Mouse (Mus musculus) forebrain, embryonic 14.5 days (tissue): ENCODE results near the gene Mospd2. TPM values are rescaled to one million over a fixed set of nuclear protein-coding genes. Genes with fewer than 3 reads are reported as not detected.

Experiments
- ATAC-seq: fragments of 200-750 bp; cut with Nextera tagmentation; 2 replicates; pipeline ENCODE4 v1.8.0; 2017; ENCODE audit warnings: mild to moderate bottlenecking, moderate library complexity
- DNase-seq: peaks from one replicate; pipeline ENCODE4 v3.0.0-alpha.2; 2015; ENCODE audit warnings: low spot score
- H3K27ac ChIP-seq: fragments of 300-500 bp; sonication (generic); 2 replicates; pipeline ENCODE4 v1.5.1; 2014; ENCODE audit warnings: low read depth, mild to moderate bottlenecking, control low read depth, low read length, moderate library complexity
- H3K27me3 ChIP-seq: fragments of 300-500 bp; sonication (generic); replicated peaks from 2 replicates; pipeline ENCODE4 v1.6.1; 2014; ENCODE audit warnings: low read length, control low read depth, mixed read lengths; ENCODE audit not compliant: control insufficient read depth, insufficient read depth
- H3K36me3 ChIP-seq: fragments of 300-500 bp; sonication (generic); 2 replicates; pipeline ENCODE4 v1.6.1; 2014; ENCODE audit warnings: low read length, control low read depth; ENCODE audit not compliant: control insufficient read depth, insufficient read depth
- H3K4me1 ChIP-seq: fragments of 300-500 bp; sonication (generic); 2 replicates; pipeline ENCODE4 v1.6.1; 2014; ENCODE audit warnings: antibody characterized with exemption, low read length, control low read depth; ENCODE audit not compliant: control insufficient read depth, insufficient read depth
- H3K4me2 ChIP-seq: fragments of 300-500 bp; sonication (generic); 2 replicates; pipeline ENCODE4 v1.6.1; 2014; ENCODE audit warnings: mild to moderate bottlenecking, control low read depth, low read length
- H3K4me3 ChIP-seq: fragments of 300-500 bp; sonication (generic); 2 replicates; pipeline ENCODE4 v1.5.1; 2014; ENCODE audit warnings: low read depth, low read length, control low read depth
- H3K9ac ChIP-seq: fragments of 300-500 bp; sonication (generic); 2 replicates; pipeline ENCODE4 v1.6.1; 2014; ENCODE audit warnings: mild to moderate bottlenecking, low read length, control low read depth, moderate library complexity
- H3K9me3 ChIP-seq: fragments of 300-500 bp; sonication (generic); replicated peaks from 2 replicates; pipeline ENCODE4 v1.6.1; 2016; ENCODE audit warnings: low read length, control low read depth, mixed read lengths; ENCODE audit not compliant: control insufficient read depth
- WGBS: fragments of 180-500 bp; shearing (Covaris S2); extraction: QIAGEN DNeasy Blood & Tissue Kit; methylation state at CpG from one replicate; pipeline ENCODE4 v1.1.7; 2014; 5-methylcytosine and 5-hydroxymethylcytosine counted together
- polyA plus RNA-seq: library from polyadenylated mRNA; unstranded; fragments of >200 nt; fragmentation: Nextera tagmentation; extraction: Ambion mirVana; gene quantifications from 2 replicates; pipeline ENCODE4 v1.2.1, GENCODE M21; 2014

Mospd2 gene
- 16.6 and 19.7 TPM in 2 replicates for polyA plus RNA-seq

DNA sequence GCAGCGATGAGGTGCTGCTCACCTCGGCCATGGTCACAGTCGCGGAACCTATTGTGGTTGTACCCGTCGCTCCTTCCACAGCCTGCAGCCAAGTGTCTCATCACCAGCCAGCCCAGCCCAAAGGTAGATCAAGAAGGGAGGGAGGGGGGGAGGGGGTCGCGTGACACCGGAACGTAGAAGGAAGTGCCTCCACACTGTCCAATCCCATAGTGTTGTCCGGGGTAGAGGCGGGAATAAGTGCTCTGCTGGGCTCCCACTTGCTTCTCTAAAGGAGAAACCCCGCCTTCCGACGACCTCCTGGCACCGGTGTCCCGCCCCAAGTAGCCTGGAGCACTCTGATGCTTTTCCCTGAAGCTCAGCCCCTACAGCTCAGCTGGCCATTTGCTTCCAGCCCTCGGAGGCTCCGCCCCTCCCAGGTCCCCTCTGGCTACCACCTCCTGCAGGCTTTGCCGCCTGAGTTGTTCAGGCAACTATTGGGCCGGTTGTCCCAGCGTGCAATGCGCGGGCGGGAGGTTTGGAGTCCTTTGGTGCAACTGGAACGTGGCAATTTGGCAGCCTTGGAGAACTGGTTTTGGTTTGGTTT is at the start of gene Mospd2, which contains the start of gene Fancb:
Mospd2 (minus strand) TSS at position 183 of the 583 bp plus-strand sequence.
Fancb (plus strand) TSS at position 400 of the 583 bp plus-strand sequence.
- 28% methylated on average over 26 of the region's 26 CpGs for WGBS
- Histone ChIP-seq H3K36me3 (no peaks in the 10 kb centered on the region), H3K27ac (peak within 1 kb of the TSS; percentile 2; the same call in 1 of the 2 replicates), H3K9me3 (no peaks in the 10 kb centered on the region), H3K9ac (peak within 1 kb of the TSS; percentile 53), H3K4me1 (no peaks in the 10 kb centered on the region), H3K27me3 (no peaks in the 10 kb centered on the region), H3K4me3 (peak within 1 kb of the TSS; percentile 43), H3K4me2 (peak within 1 kb of the TSS; percentile 50)
- DNase-seq (peak; percentile 89), ATAC-seq (peak; percentile 99)

DNA sequence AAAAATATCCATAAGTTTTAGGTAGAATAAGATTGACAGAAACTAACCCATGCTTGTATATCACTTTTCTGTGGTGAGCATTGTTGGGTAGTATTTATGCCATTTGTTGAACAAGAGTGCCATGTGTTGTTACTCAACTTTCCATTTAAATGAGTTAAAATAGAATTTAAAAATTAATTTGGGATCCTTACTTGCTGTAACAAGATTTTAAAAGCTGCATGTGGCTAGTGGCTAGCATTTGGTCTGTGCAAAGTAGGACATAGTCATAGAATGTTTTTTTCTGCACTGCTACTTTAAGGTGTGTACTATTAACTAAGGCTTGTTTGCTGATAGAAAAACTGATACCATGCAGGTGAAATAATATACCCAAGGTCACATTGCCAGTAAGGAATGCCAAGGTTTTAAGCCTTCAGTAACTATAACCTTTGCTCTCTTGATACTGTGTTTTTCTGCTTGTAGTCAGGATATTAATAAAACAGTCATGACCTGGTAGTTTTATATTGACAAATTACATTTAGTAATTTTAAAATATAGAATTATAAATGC is 24.7 kb upstream of the Mospd2 start, which contains the start of gene Gm17604:
Gm17604 (minus strand) TSS at position 51 of the 546 bp plus-strand sequence.
- H3K4me3 ChIP-seq, result no peak within 1 kb of the TSS
- H3K27me3 ChIP-seq, result no peaks in the 10 kb centered on the region
- DNase-seq, result no peak
- no peaks in the 10 kb centered on the region for H3K36me3 ChIP-seq
- H3K4me1 ChIP-seq, result no peaks in the 10 kb centered on the region
- no peak within 1 kb of the TSS for H3K9ac ChIP-seq
- ATAC-seq, result no peak
- H3K27ac ChIP-seq, result no peak within 1 kb of the TSS
- no peak within 1 kb of the TSS for H3K4me2 ChIP-seq
- H3K9me3 ChIP-seq, result no peaks in the 10 kb centered on the region

GRCm38 (mm10) chrX:165003141-165003540 is 23.0 kb upstream of the Mospd2 start:
- H3K27ac ChIP-seq, result no peak overlapping the region
- H3K4me3 ChIP-seq, result no peak overlapping the region
- ATAC-seq (no peak), DNase-seq (no peak)
- H3K4me1 ChIP-seq, result no peaks in the 10 kb centered on the region
- no peaks in the 10 kb centered on the region for H3K9me3 ChIP-seq
- no peaks in the 10 kb centered on the region for H3K27me3 ChIP-seq
- H3K9ac ChIP-seq, result no peak overlapping the region
- no peak overlapping the region for H3K4me2 ChIP-seq
- WGBS, result 30% methylated on average over 4 of the region's 4 CpGs
- no peaks in the 10 kb centered on the region for H3K36me3 ChIP-seq

GRCm38 (mm10) chrX:164978866-164979265 is 1.3 kb downstream of the Mospd2 start:
- Histone ChIP-seq H3K9ac (no peak overlapping the region), H3K4me2 (peak overlapping the region; percentile 50), H3K4me3 (no peak overlapping the region), H3K27me3 (no peaks in the 10 kb centered on the region), H3K27ac (no peak overlapping the region), H3K36me3 (no peaks in the 10 kb centered on the region), H3K4me1 (no peaks in the 10 kb centered on the region), H3K9me3 (no peaks in the 10 kb centered on the region)
- ATAC-seq, result no peak
- DNase-seq, result no peak
- WGBS, result 95% methylated on average over 2 of the region's 2 CpGs

DNA sequence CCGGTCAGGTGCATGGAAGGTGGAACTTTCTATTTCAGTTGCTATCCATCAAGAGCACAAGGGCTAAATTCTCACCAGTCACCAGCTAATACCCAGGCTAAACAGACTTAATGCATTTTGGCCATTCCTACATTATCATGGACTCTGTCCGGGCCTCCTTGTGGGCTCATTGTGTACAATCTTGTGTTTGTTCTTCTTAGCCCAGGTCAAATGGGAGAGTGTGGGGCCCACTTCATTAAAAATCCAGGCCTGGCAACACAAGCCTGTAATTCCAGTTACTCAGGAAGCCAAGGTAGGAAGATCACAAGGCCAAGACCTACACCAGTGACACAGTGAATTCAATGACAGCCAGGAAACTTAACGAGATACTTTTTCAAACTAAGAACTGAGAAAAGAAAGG is 9.0 kb downstream of the Mospd2 start:
- no peaks in the 10 kb centered on the region for H3K4me1 ChIP-seq
- no peak overlapping the region for H3K4me3 ChIP-seq
- 70% methylated on average over 3 of the region's 3 CpGs for WGBS
- no peaks in the 10 kb centered on the region for H3K27me3 ChIP-seq
- ATAC-seq (no peak), DNase-seq (no peak)
- no peak overlapping the region for H3K4me2 ChIP-seq
- H3K9ac ChIP-seq, result no peak overlapping the region
- H3K9me3 ChIP-seq, result no peaks in the 10 kb centered on the region
- no peak overlapping the region for H3K27ac ChIP-seq
- no peaks in the 10 kb centered on the region for H3K36me3 ChIP-seq

- ATAC-seq (no peak), DNase-seq (no peak)
- H3K9me3 ChIP-seq, result no peaks in the 10 kb centered on the region
- no peak overlapping the region for H3K27ac ChIP-seq
- 86% methylated on average over 3 of the region's 3 CpGs for WGBS
- H3K9ac ChIP-seq, result no peak overlapping the region
- H3K27me3 ChIP-seq, result no peaks in the 10 kb centered on the region
- H3K36me3 ChIP-seq, result no peaks in the 10 kb centered on the region
- H3K4me2 ChIP-seq, result no peak overlapping the region
- no peak overlapping the region for H3K4me3 ChIP-seq
- H3K4me1 ChIP-seq, result no peaks in the 10 kb centered on the region
These were observed 14.3 kb downstream of the Mospd2 start for GRCm38 (mm10) chrX:164965750-164966448.

DNA sequence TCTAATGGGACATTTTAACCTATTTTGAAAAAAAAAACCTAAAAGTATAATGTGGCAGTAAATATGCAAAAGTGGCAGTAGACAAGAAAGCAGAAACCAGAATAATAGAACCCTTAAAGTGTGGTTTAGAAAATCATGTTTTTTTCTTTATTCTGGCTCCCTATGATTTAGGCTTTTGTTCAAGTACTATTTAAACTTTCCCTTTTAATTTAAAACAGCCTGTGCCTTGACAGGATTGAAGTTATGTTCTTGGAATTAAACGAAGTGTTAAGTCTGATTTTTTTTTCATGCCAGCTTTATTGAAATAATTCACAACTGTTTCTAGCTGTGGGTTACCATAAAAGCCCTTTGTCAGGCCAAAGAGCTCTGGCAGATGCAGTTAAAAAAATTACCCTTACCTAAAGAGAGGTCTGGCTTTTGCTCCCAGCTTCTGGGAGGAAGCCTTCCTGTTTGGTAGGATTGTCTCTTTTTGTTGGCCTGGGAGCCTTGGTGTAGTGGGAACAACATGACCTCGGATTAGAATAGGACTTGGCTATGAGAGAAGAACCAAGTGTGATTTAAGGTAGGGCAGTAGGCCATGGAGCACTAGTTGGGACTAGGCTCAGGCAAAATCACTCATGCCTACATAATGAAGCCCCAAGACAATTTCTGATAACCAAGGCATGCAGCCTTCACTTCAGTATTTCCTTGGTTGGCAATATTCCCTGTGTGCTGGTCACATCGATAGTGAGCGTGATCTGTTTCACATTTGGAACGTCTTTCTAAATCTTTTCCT is 27.4 kb downstream of the Mospd2 start:
- ATAC-seq (no peak), DNase-seq (no peak)
- Histone ChIP-seq H3K4me2 (no peak overlapping the region), H3K27me3 (no peaks in the 10 kb centered on the region), H3K27ac (no peak overlapping the region), H3K36me3 (no peaks in the 10 kb centered on the region), H3K9me3 (no peaks in the 10 kb centered on the region), H3K9ac (no peak overlapping the region), H3K4me3 (no peak overlapping the region), H3K4me1 (no peaks in the 10 kb centered on the region)
- WGBS, result 75% methylated on average over 5 of the region's 5 CpGs

DNA sequence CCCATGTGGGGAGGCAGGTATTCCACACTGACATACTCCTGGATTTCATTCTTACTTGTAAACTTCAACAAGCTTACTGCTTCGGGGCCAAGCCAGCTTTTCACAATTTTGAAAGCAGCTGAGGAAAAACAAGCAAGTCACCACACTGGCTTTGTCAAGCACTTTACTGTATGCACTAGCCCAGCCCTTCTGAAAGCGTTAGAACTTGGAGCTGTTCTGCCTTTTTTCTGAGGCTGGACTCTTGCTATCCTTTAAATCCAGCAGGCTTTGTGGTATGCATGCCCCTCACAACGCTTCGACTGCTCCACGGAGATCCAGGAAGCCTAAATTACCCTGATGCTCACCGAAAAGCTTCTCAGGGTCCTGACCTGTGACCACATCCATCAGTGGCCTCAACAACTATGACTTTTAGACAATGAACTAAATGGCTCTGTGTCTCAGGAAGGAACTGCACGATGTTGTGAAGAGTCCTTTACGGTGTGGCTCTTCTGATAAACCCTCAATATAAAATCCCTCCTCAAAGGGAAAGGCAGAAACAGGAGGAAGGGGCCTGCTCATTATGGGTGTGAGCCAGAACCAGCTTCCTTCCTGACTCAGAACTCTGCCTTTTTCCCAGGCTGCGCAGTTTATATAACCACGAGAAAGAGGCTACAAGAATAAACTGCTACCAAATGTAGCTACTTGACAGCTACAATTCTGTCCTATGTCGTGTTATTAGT is 28.2 kb downstream of the Mospd2 start:
- Histone ChIP-seq H3K4me2 (no peak overlapping the region), H3K9ac (no peak overlapping the region), H3K27me3 (no peaks in the 10 kb centered on the region), H3K27ac (no peak overlapping the region), H3K9me3 (no peaks in the 10 kb centered on the region), H3K4me3 (no peak overlapping the region), H3K4me1 (no peaks in the 10 kb centered on the region), H3K36me3 (no peaks in the 10 kb centered on the region)
- no peak for DNase-seq
- WGBS, result 83% methylated on average over 11 of the region's 11 CpGs
- no peak for ATAC-seq
